Mouse (Mus musculus) erythroblast, embryonic 14.5 days (primary cell): ENCODE measurements at regions not wholly inside any gene's neighbourhood (a gene's known extent, or its start where the extent isn't known, plus 50 kb on each side); places are given as distances from the start of the nearest gene placed in this dataset.

Experiments
- GATA1 ChIP-seq: IDR thresholded peaks from 2 replicates; pipeline ENCODE4 v1.6.1; 2012; ENCODE audit warnings: low read length, inconsistent platforms, mixed read lengths
- TAL1 ChIP-seq: IDR thresholded peaks from 3 replicates; pipeline ENCODE4 v1.6.1; 2012; ENCODE audit warnings: low read length, inconsistent platforms, mixed read lengths

DNA sequence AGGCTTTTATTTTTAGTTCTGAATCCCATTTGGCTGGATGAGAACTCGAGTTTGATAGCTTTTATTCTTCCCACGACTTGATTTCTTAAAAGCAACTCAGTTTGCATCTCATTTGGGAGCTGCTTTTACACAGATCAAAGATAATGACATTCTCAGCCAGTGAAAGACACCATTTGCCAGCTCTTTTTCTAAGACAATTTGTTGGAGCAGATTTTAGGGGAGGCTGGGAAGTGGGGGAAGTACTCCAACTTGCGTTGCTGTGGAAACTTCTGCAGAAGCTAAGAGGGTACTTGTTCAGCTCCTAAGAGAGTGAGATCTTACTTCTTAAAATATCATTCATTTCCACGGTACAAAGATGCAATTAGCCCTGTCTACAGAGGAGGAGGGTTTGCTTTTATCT is 187.2 kb upstream of the Tbl1x start:
- TF ChIP-seq TAL1 (no peak), GATA1 (no peak)
